Mouse (Mus musculus) left cerebral cortex, postnatal 4 days (tissue): ENCODE results near the gene Gm13089. TPM values are rescaled to one million over a fixed set of nuclear protein-coding genes. Genes with fewer than 3 reads are reported as not detected.
"Not testable (repeated sequence)": the region's sequence is repeated elsewhere in the genome, so short reads cannot be mapped to it uniquely, and the experiment has no call there.

Source experiments
- DNase-seq: peaks from one replicate; pipeline ENCODE4 v3.0.0-alpha.2; 2022
- intact Hi-C: fragments of 180-260 bp; cut with DNase I; formaldehyde crosslinking; loops from one replicate; pipeline ENCODE4 v1.15.1; 2025
- total RNA-seq, 2 experiments: library from RNA; stranded (reverse); gene quantifications; 2 replicates each; pipeline ENCODE4 v1.2.3; 2021

The Gm13089 gene
- total RNA-seq, result not detected

DNA sequence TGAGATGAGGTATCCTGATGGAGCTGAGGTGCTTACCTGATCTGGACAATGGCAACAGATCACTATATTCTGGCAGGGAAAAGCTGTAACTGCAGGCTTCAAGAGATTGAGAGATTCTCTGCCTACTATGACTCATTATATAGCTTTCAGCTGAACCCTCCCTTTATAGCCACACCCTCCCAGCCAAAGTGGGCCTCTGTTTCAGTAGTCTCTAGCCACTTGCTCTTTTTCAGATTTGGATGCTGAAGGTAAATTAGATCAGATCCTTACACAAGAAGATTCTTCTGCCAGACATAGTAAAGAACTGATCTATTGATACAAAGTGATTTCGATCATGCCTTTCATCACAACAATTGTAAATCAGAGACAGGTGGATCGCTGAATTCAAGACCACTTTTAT lies at the start of gene Gm13089:
TSS of gene Gm13089 (minus strand) at position 101 of the 400 bp plus-strand sequence.
- DNase-seq, result no peak
- intact Hi-C loops, result no loop called here

GRCm38 (mm10) chr4:143719155-143719554 lies 16.6 kb upstream of the Gm13089 start, which contains the start of gene Gm13078:
TSS of gene Gm13078 (plus strand) at chr4:143719455.
- DNase-seq, result no peak
- intact Hi-C loops, result no loop called here

DNA sequence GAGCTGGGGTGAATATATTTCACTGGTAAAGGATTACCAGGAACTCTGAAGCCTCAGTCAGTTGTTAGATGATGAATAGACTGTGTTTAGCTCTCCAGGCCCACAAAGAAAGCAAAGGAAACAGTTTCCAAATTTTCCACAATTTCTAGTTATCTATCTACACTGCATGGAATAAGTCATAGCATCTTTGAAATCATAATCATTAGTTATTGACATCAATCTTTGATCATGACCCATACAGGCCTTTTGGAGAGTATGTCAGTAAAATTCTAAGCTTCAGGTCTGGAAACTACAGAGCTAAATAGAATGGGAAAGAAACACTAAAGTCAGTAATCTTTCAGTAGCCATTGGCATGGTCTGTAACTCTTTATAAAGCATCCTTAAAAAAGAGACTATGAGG lies 45.4 kb downstream of the Gm13089 start, which contains the start of gene Gm13088:
TSS of gene Gm13088 (minus strand) at position 101 of the 400 bp plus-strand sequence.
- DNase-seq, intact Hi-C loops: not testable (repeated sequence)

Other genes with a start within 250 kb of the Gm13089 start
- not detected for gene Gm13043, start 191.4 kb downstream of the Gm13089 start, total RNA-seq
- not detected for gene Gm13040, start 166.8 kb downstream of the Gm13089 start, total RNA-seq
- gene BC080695, start 151.0 kb downstream of the Gm13089 start, total RNA-seq, result not detected
- gene Gm13057, start 151.0 kb downstream of the Gm13089 start, total RNA-seq, result not detected
- gene Gm13083, start 87.7 kb downstream of the Gm13089 start, total RNA-seq, result not detected
- gene Gm13088, start 45.5 kb downstream of the Gm13089 start, total RNA-seq, result not detected
- not detected for gene Gm13078, start 16.7 kb upstream of the Gm13089 start, total RNA-seq
- gene Gm13023, start 86.6 kb upstream of the Gm13089 start, total RNA-seq, result not detected
- not detected for gene Gm13084, start 113.4 kb upstream of the Gm13089 start, total RNA-seq
- not detected for gene Gm13103, start 143.8 kb upstream of the Gm13089 start, total RNA-seq
- gene Pramef6, start 197.7 kb upstream of the Gm13089 start, total RNA-seq, result not detected
- not detected for gene Pramef25, start 248.3 kb upstream of the Gm13089 start, total RNA-seq